Mouse (Mus musculus): Measurements from ENCODE around the gene Rhox6. TPM values are rescaled to one million over a fixed set of nuclear protein-coding genes. Genes with fewer than 3 reads are reported as not detected.
"Not testable (repeated sequence)": the region's sequence is repeated elsewhere in the genome, so short reads cannot be mapped to it uniquely, and the experiment has no call there.

The Rhox6 gene
- polyA plus RNA-seq (2015; fragmentation: Nextera tagmentation; extraction: Ambion mirVana): not detected in 2 replicates

- not testable (repeated sequence) for H3K4me1 ChIP-seq (ENCODE audit: insufficient read depth); H3K4me2 ChIP-seq (ENCODE audit: low read depth, low read length); H3K36me3 ChIP-seq (replicated peaks; ENCODE audit: insufficient read depth, low read length); H3K4me3 ChIP-seq (ENCODE audit: low read depth, low read length); H3K9ac ChIP-seq (replicated peaks); H3K27me3 ChIP-seq (ENCODE audit: insufficient read depth, low read length); H3K9me3 ChIP-seq (ENCODE audit: low read length); DNase-seq; H3K27ac ChIP-seq (ENCODE audit: low read depth); ATAC-seq
- WGBS (ENCODE audit: insufficient replicate concordance): 71% methylated on average over 4 of the region's 12 CpGs
Observed at GRCm38 (mm10) chrX:37826610-37827009, at the start of gene Rhox6. TSS of gene Rhox6 (plus strand) at chrX:37826910.

DNA sequence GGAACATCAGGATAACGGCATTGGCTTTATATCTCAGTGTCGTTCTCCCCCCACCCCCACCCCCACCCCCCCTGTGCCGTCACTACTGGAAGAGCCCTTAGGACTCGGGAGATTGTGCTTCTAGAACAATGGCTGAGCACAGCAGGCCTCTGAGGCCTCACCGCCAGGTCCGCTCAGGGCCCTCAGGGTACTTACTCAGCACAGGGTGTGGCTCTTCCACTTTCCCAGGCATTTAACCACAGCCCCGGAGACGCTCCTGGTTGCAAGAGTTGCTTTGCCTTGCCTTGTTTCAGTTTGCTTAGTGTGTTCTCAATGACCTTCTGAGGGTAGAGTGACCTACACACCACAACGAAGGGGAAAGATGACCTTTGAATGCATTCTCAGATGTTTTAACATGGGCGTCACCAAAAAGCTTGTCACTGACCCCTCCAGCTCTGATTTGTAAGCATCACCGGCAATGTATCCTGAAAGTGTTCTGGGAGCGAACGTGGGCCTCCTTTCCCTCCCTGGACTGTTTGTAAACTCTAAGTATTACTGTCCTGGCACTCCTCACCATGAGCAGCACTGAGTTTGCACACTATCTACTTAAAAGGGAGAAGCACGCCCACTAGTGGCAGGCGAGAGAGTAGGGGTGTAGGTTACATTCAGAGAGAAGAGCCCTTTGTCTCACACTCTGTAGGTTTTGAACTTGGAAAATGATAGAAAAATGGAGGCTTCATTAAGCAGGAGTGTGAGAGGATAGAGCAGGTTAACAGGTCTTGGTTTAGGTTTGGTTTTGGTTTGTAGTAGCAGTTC is 19.2 kb upstream of the Rhox6 start:
- H3K4me1 ChIP-seq (ENCODE audit: insufficient read depth): no peaks in the 10 kb centered on the region
- ATAC-seq: no peak
- no peak overlapping the region for H3K27ac ChIP-seq (ENCODE audit: low read depth)
- H3K4me2 ChIP-seq (ENCODE audit: low read depth, low read length): no peak overlapping the region
- no peaks in the 10 kb centered on the region for H3K9me3 ChIP-seq (ENCODE audit: low read length)
- TF ChIP-seq CTCF (IDR thresholded peaks at IDR 0.05; ENCODE audit: low read depth) (peak; percentile 42), EP300 (IDR thresholded peaks at IDR 0.05; ENCODE audit: low read depth) (no peak)
- no peak overlapping the region for H3K9ac ChIP-seq (replicated peaks)
- no peaks in the 10 kb centered on the region for H3K36me3 ChIP-seq (replicated peaks; ENCODE audit: insufficient read depth, low read length)
- no peak overlapping the region for H3K4me3 ChIP-seq (ENCODE audit: low read depth, low read length)
- no peaks in the 10 kb centered on the region for H3K27me3 ChIP-seq (ENCODE audit: insufficient read depth, low read length)
- 69% methylated on average over 15 of the region's 15 CpGs for WGBS (ENCODE audit: insufficient replicate concordance)
- DNase-seq: no peak

GRCm38 (mm10) chrX:37809396-37809795 is 17.3 kb upstream of the Rhox6 start:
- Histone ChIP-seq H3K36me3 (replicated peaks; ENCODE audit: insufficient read depth, low read length) (no peaks in the 10 kb centered on the region), H3K27ac (ENCODE audit: low read depth) (no peak overlapping the region), H3K9me3 (ENCODE audit: low read length) (no peaks in the 10 kb centered on the region), H3K4me3 (ENCODE audit: low read depth, low read length) (no peak overlapping the region), H3K27me3 (ENCODE audit: insufficient read depth, low read length) (no peaks in the 10 kb centered on the region), H3K4me2 (ENCODE audit: low read depth, low read length) (no peak overlapping the region), H3K9ac (replicated peaks) (no peak overlapping the region), H3K4me1 (ENCODE audit: insufficient read depth) (no peaks in the 10 kb centered on the region)
- ATAC-seq (no peak), DNase-seq (no peak)
- no peak for TF ChIP-seq CTCF (IDR thresholded peaks at IDR 0.05; ENCODE audit: low read depth)
- no peak for TF ChIP-seq EP300 (IDR thresholded peaks at IDR 0.05; ENCODE audit: low read depth)
- WGBS (ENCODE audit: insufficient replicate concordance): 70% methylated on average over 2 of the region's 2 CpGs

GRCm38 (mm10) chrX:37811179-37811578 is 15.5 kb upstream of the Rhox6 start:
- no peaks in the 10 kb centered on the region for H3K9me3 ChIP-seq (ENCODE audit: low read length)
- TF ChIP-seq CTCF (IDR thresholded peaks at IDR 0.05; ENCODE audit: low read depth) (peak; percentile 72), EP300 (IDR thresholded peaks at IDR 0.05; ENCODE audit: low read depth) (no peak)
- no peaks in the 10 kb centered on the region for H3K27me3 ChIP-seq (ENCODE audit: insufficient read depth, low read length)
- H3K4me2 ChIP-seq (ENCODE audit: low read depth, low read length): no peak overlapping the region
- H3K4me1 ChIP-seq (ENCODE audit: insufficient read depth): no peaks in the 10 kb centered on the region
- peak; percentile 27 for DNase-seq
- no peak overlapping the region for H3K9ac ChIP-seq (replicated peaks)
- no peak overlapping the region for H3K27ac ChIP-seq (ENCODE audit: low read depth)
- WGBS (ENCODE audit: insufficient replicate concordance): 22% methylated on average over 5 of the region's 5 CpGs
- ATAC-seq: no peak
- no peak overlapping the region for H3K4me3 ChIP-seq (ENCODE audit: low read depth, low read length)
- H3K36me3 ChIP-seq (replicated peaks; ENCODE audit: insufficient read depth, low read length): no peaks in the 10 kb centered on the region

DNA sequence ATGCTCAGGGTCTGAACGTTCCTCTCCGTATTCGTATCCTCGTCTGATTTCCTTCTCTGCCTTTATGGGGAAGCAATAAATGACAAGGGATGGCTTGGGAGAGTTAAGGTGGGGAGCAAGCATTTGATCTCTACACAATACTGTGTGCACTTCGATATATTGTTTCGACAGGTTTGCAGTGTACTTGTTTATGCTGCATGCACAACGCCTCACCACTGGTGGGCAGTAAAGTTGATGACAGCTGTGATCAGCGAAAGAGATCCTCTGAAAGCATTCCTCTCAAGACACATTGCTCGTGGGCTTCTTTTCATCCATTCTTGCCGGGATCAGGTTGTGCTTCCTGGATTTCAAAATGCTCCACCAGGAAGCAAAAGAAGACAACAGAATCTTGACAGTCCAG is 11.0 kb upstream of the Rhox6 start:
- H3K4me1 ChIP-seq (ENCODE audit: insufficient read depth): no peaks in the 10 kb centered on the region
- TF ChIP-seq CTCF (IDR thresholded peaks at IDR 0.05; ENCODE audit: low read depth): no peak
- no peak for TF ChIP-seq EP300 (IDR thresholded peaks at IDR 0.05; ENCODE audit: low read depth)
- no peak overlapping the region for H3K27ac ChIP-seq (ENCODE audit: low read depth)
- H3K27me3 ChIP-seq (ENCODE audit: insufficient read depth, low read length): no peaks in the 10 kb centered on the region
- WGBS (ENCODE audit: insufficient replicate concordance): 66% methylated on average over 10 of the region's 10 CpGs
- DNase-seq: no peak
- H3K4me2 ChIP-seq (ENCODE audit: low read depth, low read length): no peak overlapping the region
- H3K36me3 ChIP-seq (replicated peaks; ENCODE audit: insufficient read depth, low read length): no peaks in the 10 kb centered on the region
- no peak for ATAC-seq
- H3K4me3 ChIP-seq (ENCODE audit: low read depth, low read length): no peak overlapping the region
- H3K9me3 ChIP-seq (ENCODE audit: low read length): no peaks in the 10 kb centered on the region
- no peak overlapping the region for H3K9ac ChIP-seq (replicated peaks)

DNA sequence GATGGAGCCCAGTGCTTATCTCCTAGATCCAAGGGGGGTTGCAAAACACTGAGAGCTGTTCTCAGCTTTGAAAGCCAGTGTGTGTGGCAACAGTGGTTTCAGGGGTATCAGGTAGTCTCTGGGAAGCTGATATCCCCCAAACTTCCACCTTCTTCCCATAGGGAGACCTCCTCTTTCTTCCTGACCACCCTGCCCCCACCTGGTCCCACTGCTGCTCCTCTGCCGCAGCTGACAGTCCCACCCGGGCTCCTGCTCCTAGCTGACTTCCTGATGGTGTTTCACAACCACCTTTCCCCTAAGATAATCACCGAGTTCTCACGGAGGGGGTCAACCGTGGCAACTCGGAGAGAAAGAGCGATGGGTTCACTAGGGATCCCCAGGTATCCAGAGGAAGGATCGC is 4.7 kb downstream of the Rhox6 start, which contains the start of gene Rhox7a:
TSS of gene Rhox7a (plus strand) at position 301 of the 400 bp plus-strand sequence.
- not testable (repeated sequence) for H3K27ac ChIP-seq (ENCODE audit: low read depth); ATAC-seq; H3K9me3 ChIP-seq (ENCODE audit: low read length); H3K27me3 ChIP-seq (ENCODE audit: insufficient read depth, low read length); H3K4me3 ChIP-seq (ENCODE audit: low read depth, low read length); H3K36me3 ChIP-seq (replicated peaks; ENCODE audit: insufficient read depth, low read length); H3K4me2 ChIP-seq (ENCODE audit: low read depth, low read length); H3K4me1 ChIP-seq (ENCODE audit: insufficient read depth); DNase-seq; H3K9ac ChIP-seq (replicated peaks)
- 69% methylated on average over 7 of the region's 8 CpGs for WGBS (ENCODE audit: insufficient replicate concordance)
